Mouse (Mus musculus) left cerebral cortex, adult 2 months (tissue): ENCODE measurements at regions not wholly inside any gene's neighbourhood (a gene's known extent, or its start where the extent isn't known, plus 50 kb on each side); places are given as distances from the start of the nearest gene placed in this dataset.

Experiments
- DNase-seq, 2 experiments: peaks; one replicate each; pipeline ENCODE4 v3.0.0; 2021 to 2022; ENCODE audit warnings: low spot score in 2 of 2, mixed read lengths in 1 of 2; ENCODE audit errors: extremely low spot score in 1 of 2
- H3K27ac ChIP-seq: fragments of 200-600 bp; 2 replicates; pipeline ENCODE4 v1.8.1; 2022
- H3K4me3 ChIP-seq: fragments of 200-600 bp; 2 replicates; pipeline ENCODE4 v1.8.1; 2022
- CTCF ChIP-seq: fragments of 200-600 bp; IDR thresholded peaks from 2 replicates; pipeline ENCODE4 v1.8.1; 2022; ENCODE audit warnings: antibody characterized with exemption, mild to moderate bottlenecking, moderate library complexity
- intact Hi-C: fragments of 180-260 bp; cut with DNase I; formaldehyde crosslinking; loops from one replicate; pipeline ENCODE4 v1.15.1; 2025

DNA sequence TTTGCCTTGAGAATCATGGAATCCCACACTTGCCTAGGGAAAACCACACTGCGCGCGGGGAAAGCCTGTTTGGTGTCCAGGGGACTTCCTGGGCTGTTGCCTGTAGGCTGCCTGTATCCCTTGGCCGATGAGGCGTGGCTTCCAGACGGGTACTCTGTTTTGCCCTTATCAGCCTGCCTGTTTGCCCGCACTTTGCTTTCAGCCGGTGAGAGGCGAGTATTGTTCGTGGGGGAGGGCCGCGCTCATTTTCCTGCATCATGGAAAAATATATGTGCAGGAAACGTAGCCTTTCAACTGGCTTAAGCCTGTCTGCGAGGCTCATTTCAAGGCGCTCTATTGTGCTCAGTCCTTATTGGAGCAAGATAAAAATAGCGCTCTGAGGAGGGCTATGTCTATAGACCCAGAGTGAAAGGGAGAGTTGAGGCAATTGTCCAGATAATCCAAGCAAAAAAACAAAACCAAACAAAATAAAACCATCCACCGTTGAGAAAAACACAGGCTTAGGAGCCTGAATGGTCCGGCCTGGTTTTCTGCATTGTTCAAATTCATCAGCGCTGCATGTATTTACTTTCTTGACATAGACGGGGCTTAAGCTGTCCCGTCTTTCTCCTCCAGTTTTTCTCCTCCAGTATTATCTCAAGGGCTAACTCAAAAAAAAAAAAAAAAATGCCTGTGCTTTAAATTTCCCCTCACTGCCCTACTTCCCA is 67.9 kb downstream of the Klf5 start:
- H3K4me3 ChIP-seq = no peak overlapping the region
- intact Hi-C loops = no loop called here

DNA sequence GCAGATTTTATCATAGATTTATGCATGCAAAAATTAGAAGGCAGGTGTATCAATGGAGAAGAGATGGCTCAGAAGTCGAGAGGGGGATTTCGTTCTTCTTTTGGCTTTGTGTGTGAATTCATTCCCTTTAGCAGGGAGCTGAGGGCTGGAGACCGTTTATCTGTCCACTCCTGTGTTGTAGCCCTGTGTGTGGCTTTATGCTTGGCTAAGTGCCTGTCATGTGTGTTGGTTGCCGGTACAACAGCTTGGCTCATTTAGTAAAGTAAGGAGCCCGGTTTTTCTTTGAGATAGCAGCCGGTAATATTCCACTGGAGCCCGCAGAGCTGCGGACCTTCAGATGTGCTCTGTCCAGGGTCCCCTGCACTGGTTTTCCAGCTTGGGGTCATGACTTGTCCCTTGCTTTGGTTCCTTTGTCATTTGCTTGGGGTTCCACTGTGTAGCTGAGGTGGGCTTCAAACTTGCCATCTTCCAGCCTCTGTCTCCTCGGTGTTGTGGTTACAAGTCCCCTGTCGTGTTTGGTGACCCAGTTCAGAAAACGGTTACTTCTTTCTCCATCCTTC is 68.6 kb downstream of the Klf5 start:
- no peak for DNase-seq
- no peak overlapping the region for H3K27ac ChIP-seq
- TF ChIP-seq CTCF = no peak
- intact Hi-C loops = no loop called here
- H3K4me3 ChIP-seq = no peak overlapping the region

More for the DNA sequence above, 67.9 kb downstream of the Klf5 start:
- no peak for DNase-seq
- no peak for TF ChIP-seq CTCF
- H3K27ac ChIP-seq = no peak overlapping the region

GRCm38 (mm10) chr14:99369366-99369765 is 70.9 kb downstream of the Klf5 start:
- no peak for DNase-seq
- no peak for TF ChIP-seq CTCF
- Histone ChIP-seq H3K4me3 (no peak overlapping the region), H3K27ac (no peak overlapping the region)
- intact Hi-C loops = no loop called here

DNA sequence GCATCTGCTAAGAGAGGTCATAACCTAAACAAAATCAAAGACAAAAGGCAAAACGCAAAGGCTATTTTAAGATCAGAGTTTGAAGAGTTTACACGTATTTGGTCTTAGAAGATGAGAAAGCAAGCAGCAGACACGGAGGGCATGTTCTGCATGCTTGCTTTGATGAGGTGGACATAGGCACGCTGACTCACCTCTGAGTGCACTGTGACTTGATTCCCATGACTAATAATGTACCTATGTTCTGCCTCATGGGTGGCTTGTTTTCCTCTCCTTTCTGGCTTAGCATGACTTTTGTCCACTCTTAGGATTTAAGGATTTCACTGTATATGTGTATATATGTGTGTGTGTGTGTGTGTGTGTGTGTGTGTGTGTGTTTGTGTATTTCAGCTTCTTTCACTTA is 75.2 kb downstream of the Klf5 start:
- intact Hi-C loops = loop anchor here (10.0 kb wide), 1 partner anchor 521 kb away; no protein-coding TSS in a partner anchor
- no peak for TF ChIP-seq CTCF
- DNase-seq = no peak

GRCm38 (mm10) chr14:99375040-99375610 is 76.6 kb downstream of the Klf5 start:
- intact Hi-C loops = loop anchor here (5.0 to 10.0 kb wide), 3 partner anchors 78 to 520 kb away; partner anchors contain the start of gene Klf5
- Histone ChIP-seq H3K4me3 (no peak overlapping the region), H3K27ac (no peak overlapping the region)
- no peak for TF ChIP-seq CTCF
- DNase-seq = no peak

More for the DNA sequence above, 75.2 kb downstream of the Klf5 start:
- Histone ChIP-seq H3K4me3 (no peak overlapping the region), H3K27ac (no peak overlapping the region)

GRCm38 (mm10) chr14:99376652-99377502 is 78.4 kb downstream of the Klf5 start:
- H3K4me3 ChIP-seq = no peak overlapping the region
- intact Hi-C loops = loop anchor here (5.0 to 10.0 kb wide), 3 partner anchors 80 to 518 kb away; partner anchors contain the start of gene Klf5
- H3K27ac ChIP-seq = peak overlapping the region; percentile 42; the same call in 1 of the 2 replicates
- TF ChIP-seq CTCF = no peak
- no peak for DNase-seq

DNA sequence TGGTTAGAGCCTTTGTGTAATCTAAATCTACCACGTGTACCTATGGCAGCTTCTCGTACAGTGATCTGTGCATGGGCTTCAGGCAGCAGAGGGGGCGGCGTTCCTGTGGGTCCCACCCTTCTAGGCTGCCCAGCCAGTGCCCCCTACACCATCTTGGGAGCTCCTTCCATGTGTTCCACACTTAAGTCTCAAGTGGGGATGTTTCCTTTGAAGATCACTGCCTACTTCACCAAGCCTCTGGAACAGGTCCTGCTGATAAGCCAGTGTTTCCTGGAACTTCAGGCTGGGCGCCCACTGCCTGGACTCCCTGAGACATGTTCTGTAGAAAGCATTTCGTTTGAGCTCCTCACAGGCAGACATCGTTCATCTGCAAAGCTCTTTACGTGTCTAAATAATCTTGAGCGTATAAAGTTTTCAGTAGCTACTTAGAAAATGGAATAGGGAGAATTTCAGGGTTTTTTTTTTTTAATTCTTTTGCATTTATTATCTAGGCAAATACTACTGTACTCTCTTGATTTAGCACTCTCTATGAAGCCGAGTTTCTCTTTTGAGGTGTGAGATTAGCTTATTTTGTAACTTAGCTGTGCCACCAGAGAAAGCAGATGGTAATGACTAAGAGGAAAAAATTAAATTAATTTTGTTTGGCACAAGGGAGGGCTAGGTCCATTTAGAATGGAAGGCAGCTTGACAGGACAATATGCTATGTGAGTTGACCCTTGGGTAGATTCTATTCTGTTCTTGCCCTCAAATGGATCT is 82.9 kb downstream of the Klf5 start:
- DNase-seq = no peak
- Histone ChIP-seq H3K4me3 (no peak overlapping the region), H3K27ac (no peak overlapping the region)
- intact Hi-C loops = no loop called here
- TF ChIP-seq CTCF = no peak

DNA sequence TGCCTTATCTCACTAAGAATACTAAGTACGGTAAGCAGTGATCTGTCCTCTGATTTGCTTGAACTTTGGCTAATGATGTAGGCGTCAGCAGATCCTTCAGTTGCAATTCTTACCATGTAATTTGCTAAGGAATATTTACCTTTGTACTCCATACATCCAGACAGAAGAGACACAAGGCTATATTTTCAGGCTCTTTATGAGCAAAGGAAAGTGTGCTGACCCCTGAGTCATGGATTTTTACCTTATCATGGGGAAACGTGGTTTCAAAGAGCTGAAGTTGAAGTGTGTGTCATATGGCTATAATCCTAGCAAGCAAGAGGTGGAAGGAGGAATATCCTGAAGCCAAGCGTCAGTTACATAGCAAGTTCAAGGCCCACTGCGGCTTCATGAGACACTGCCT is 83.6 kb downstream of the Klf5 start:
- intact Hi-C loops = no loop called here
- no peak for TF ChIP-seq CTCF
- no peak overlapping the region for H3K4me3 ChIP-seq
- H3K27ac ChIP-seq = no peak overlapping the region
- DNase-seq = no peak

GRCm38 (mm10) chr14:99383170-99383569 is 84.7 kb downstream of the Klf5 start:
- Histone ChIP-seq H3K4me3 (no peak overlapping the region), H3K27ac (no peak overlapping the region)
- DNase-seq = no peak
- TF ChIP-seq CTCF = no peak
- intact Hi-C loops = no loop called here

DNA sequence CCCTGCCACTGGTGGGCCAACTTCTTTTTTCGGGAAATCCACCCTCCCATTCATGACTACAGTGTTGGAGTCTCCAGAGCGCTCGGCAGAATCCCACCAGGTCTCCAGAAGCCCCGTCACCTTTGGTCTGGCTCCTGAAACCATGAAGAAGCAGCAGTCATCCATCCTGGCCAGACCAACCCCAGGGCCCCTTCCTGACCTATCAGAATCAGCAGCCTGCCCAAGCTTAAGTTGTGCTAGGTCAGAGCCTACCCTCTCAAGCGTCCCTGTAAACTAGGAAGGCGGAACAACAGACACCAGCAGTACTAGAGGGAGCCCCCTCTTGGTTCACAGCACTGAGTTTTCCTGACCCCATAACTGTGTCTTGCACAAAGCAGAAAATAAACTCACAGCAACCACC is 89.1 kb downstream of the Klf5 start:
- no peak for TF ChIP-seq CTCF
- intact Hi-C loops = no loop called here
- H3K4me3 ChIP-seq = no peak overlapping the region

GRCm38 (mm10) chr14:99389306-99389705 is 90.8 kb downstream of the Klf5 start:
- no peak for DNase-seq
- intact Hi-C loops = no loop called here
- H3K27ac ChIP-seq = no peak overlapping the region
- no peak for TF ChIP-seq CTCF
- H3K4me3 ChIP-seq = no peak overlapping the region

More for the DNA sequence above, 89.1 kb downstream of the Klf5 start:
- no peak overlapping the region for H3K27ac ChIP-seq
- DNase-seq = no peak
